Mouse (Mus musculus) skeletal muscle tissue, postnatal 0 days (tissue): Measurements from ENCODE around the gene Ppie. TPM values are rescaled to one million over a fixed set of nuclear protein-coding genes. Genes with fewer than 3 reads are reported as not detected.

Source experiments
- polyA plus RNA-seq: library from polyadenylated mRNA; unstranded; fragments of >200 nt; fragmentation: Nextera tagmentation; extraction: Ambion mirVana; gene quantifications from 2 replicates; pipeline ENCODE4 v1.2.1, GENCODE M21; 2015

Gene Ppie
- 32.2 and 38.3 TPM in 2 replicates for polyA plus RNA-seq

GRCm38 (mm10) chr4:123139513-123140154 lies at the start of gene Ppie:
TSS of gene Ppie (minus strand) at chr4:123139951.

GRCm38 (mm10) chr4:123182328-123183238 lies 42.8 kb upstream of the Ppie start, which contains the start of gene Hpcal4:
TSS of gene Hpcal4 (plus strand) at chr4:123183227.

GRCm38 (mm10) chr4:123116011-123116410 lies 23.7 kb downstream of the Ppie start, which contains the start of gene Oxct2b:
TSS of gene Oxct2b (plus strand) at chr4:123116266.

GRCm38 (mm10) chr4:123104651-123105450 lies 34.9 kb downstream of the Ppie start, which contains the start of gene Bmp8b:
TSS of gene Bmp8b (plus strand) at chr4:123105165.

Other genes with a start within 250 kb of the Ppie start
- gene Mfsd2a, start 178.8 kb downstream of the Ppie start, polyA plus RNA-seq = 0.32 and 1.0 TPM in 2 replicates
- 4.6 and 5.8 TPM in 2 replicates for gene Mycl, start 144.3 kb downstream of the Ppie start, polyA plus RNA-seq
- gene Trit1, start 123.4 kb downstream of the Ppie start, polyA plus RNA-seq = 12.5 and 12.8 TPM in 2 replicates
- gene Bmp8b, start 34.8 kb downstream of the Ppie start, polyA plus RNA-seq = 0.17 TPM in 1 of 2 replicates, not detected in the other
- not detected in 2 replicates for gene Oxct2b, start 23.7 kb downstream of the Ppie start, polyA plus RNA-seq
- gene Hpcal4, start 43.3 kb upstream of the Ppie start, polyA plus RNA-seq = 0.17 and 0.23 TPM in 2 replicates
- gene Nt5c1a, start 61.6 kb upstream of the Ppie start, polyA plus RNA-seq = 0.41 and 0.59 TPM in 2 replicates
- gene Heyl, start 93.6 kb upstream of the Ppie start, polyA plus RNA-seq = 10.5 and 11.1 TPM in 2 replicates
- 62.9 and 72.8 TPM in 2 replicates for gene Pabpc4, start 122.4 kb upstream of the Ppie start, polyA plus RNA-seq
- not detected in 2 replicates for gene Oxct2a, start 183.7 kb upstream of the Ppie start, polyA plus RNA-seq
- 0.48 and 0.60 TPM in 2 replicates for gene Bmp8a, start 203.3 kb upstream of the Ppie start, polyA plus RNA-seq